Mouse (Mus musculus) gastrocnemius, postnatal 14 days (tissue): ENCODE results near the gene Try10. TPM values are rescaled to one million over a fixed set of nuclear protein-coding genes. Genes with fewer than 3 reads are reported as not detected.
"Not testable (repeated sequence)": the region's sequence is repeated elsewhere in the genome, so short reads cannot be mapped to it uniquely, and the experiment has no call there.

Experiments
- DNase-seq: peaks from one replicate; pipeline ENCODE4 v3.0.0; 2021; ENCODE audit warnings: mixed read lengths
- intact Hi-C: fragments of 180-260 bp; cut with DNase I; formaldehyde crosslinking; loops from one replicate; pipeline ENCODE4 v1.15.1; 2025; ENCODE audit warnings: low total_unique reads
- long read RNA-seq, 2 experiments: library from polyadenylated mRNA; stranded (forward); transcript quantifications; one replicate each; pipeline ENCODE4 v2.0.0; 2021
- total RNA-seq, 2 experiments: library from RNA; stranded (reverse); gene quantifications; 2 replicates each; pipeline ENCODE4 v1.2.3; 2021

Gene Try10
- total RNA-seq = not detected
- long read RNA-seq, experiment 1 = 0 reads
- long read RNA-seq, experiment 2 = 0 reads

GRCm38 (mm10) chr6:41353932-41354331 is at the start of gene Try10:
TSS of gene Try10 (plus strand) at chr6:41354105.
- no peak for DNase-seq
- intact Hi-C loops = no loop called here

GRCm38 (mm10) chr6:41316741-41317140 is 37.2 kb upstream of the Try10 start, which contains the start of gene Try5:
TSS of gene Try5 (minus strand) at chr6:41316841.
- intact Hi-C loops, DNase-seq: not testable (repeated sequence)

GRCm38 (mm10) chr6:41373772-41374171 is 19.9 kb downstream of the Try10 start:
- DNase-seq, intact Hi-C loops: not testable (repeated sequence)

DNA sequence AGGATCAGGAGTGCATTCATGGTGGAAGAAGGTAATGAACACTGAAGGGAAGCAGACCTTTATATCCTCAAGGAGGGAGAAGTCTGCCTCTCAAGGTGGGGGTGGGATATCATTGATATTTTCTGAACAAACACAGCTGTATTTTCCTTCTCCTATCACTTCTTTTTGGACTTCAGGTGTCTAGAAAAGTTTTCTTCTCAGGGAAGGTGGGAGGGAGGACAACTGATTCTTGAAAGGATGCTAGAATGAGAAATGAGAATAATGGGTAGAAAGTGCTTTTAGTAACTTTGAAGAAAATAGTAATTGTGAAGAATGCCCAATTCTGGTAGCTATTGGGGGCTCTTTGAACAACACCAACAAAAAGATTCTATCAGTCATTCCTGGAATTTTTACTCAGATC is 23.7 kb downstream of the Try10 start, which contains the start of gene Prss3:
Prss3 (minus strand) TSS at position 101 of the 400 bp plus-strand sequence.
- DNase-seq, intact Hi-C loops: not testable (repeated sequence)

- no peak for DNase-seq
- intact Hi-C loops = no loop called here
These were observed 32.9 kb downstream of the Try10 start for GRCm38 (mm10) chr6:41386781-41387180.

DNA sequence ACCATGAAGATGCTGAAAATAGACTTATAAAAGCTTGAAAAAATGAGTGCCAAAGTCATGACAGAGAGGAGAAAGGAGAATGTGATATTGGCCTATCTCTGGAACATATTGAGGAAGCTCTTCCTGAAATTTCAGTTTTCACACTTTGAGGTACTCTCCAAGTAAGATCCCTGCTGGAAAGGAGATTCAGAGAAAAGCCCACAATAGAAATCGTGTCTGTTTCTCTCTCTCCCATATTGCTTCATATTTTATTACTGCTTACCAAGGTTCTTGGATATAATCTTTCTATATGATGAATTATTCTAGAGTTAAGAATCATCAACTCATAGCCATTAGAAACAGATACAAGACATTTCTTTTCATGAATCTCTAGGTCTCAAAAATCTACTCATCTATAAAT is 37.7 kb downstream of the Try10 start:
- DNase-seq, intact Hi-C loops: not testable (repeated sequence)

DNA sequence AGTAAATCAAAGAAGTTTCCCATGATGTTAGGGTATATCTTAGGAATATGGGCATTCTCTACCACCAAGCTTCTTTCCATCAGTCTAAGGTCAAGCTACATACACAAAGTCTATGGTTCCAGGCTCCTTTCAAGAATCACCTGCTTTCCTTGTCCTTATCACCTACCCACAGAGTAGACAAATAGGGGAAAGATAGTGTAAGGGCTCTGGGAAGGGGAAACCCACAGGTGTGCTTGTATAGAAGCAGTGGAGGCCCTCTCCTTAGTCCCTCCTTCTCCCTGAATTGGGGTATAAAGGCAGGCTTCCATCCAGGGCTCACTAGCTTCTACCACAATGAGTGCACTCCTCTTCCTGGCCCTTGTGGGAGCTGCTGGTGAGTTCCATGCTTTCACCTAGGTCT is 38.2 kb downstream of the Try10 start, which contains the start of gene Gm5771:
Gm5771 (plus strand) TSS at position 301 of the 400 bp plus-strand sequence.
- DNase-seq, intact Hi-C loops: not testable (repeated sequence)

Other genes with a start within 250 kb of the Try10 start
- gene Try4, start 51.8 kb upstream of the Try10 start, total RNA-seq = not detected
- gene Try5, start 37.3 kb upstream of the Try10 start, total RNA-seq = not detected
- not detected for gene Prss3, start 23.6 kb downstream of the Try10 start, total RNA-seq
- not detected for gene Gm5771, start 38.3 kb downstream of the Try10 start, total RNA-seq
- gene Gm10334, start 92.0 kb downstream of the Try10 start, total RNA-seq = not detected
- not detected for gene Prss1, start 104.8 kb downstream of the Try10 start, total RNA-seq
- gene Prss2, start 167.7 kb downstream of the Try10 start, total RNA-seq = not detected